Mouse (Mus musculus): Measurements from ENCODE around the gene Rab6b.

DNA sequence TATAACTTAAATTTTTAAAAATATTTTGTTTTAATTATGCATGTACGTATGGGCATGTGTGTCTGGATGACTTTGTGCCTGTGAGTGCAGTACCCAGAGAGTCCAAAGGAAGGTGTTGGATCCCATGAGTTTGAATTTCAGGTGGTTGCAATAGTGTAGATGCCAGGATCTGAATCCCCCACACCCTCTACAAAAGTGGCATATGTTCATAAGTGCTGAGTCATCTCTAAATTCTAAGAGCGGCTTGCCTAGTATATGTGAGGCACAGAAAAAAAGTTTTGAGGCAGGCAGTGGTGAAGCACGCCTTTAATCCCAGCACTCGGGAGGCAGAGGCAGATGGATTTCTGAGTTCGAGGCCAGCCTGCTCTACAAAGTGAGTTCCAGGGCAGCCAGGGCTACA, 94.2 kb downstream of the Rab6b start:
- TF ChIP-seq EP300 (IDR thresholded peaks at IDR 0.05; ENCODE audit: low read length), result no peak
- no peak for TF ChIP-seq POLR2A (IDR thresholded peaks at IDR 0.05; ENCODE audit: low read depth, low read length)
- TF ChIP-seq MAFK (IDR thresholded peaks at IDR 0.05; ENCODE audit: insufficient replicate concordance, low read length), result peak; percentile 57; the same call in 1 of the 2 replicates
- TF ChIP-seq MXI1 (IDR thresholded peaks at IDR 0.05; ENCODE audit: low read depth, low read length), result no peak
- no peak for TF ChIP-seq UBTF (IDR thresholded peaks at IDR 0.05; ENCODE audit: low read depth, low read length)
- TF ChIP-seq POLR2AphosphoS2 (IDR thresholded peaks at IDR 0.05; ENCODE audit: low read depth, low read length), result no peak
- TF ChIP-seq USF2 (conservative IDR thresholded peaks at IDR 0.05; ENCODE audit: low read depth, low read length), result no peak
- no peak for TF ChIP-seq KAT2A (IDR thresholded peaks at IDR 0.05; ENCODE audit: insufficient replicate concordance, low read length)
- no peak for TF ChIP-seq ZC3H11A (IDR thresholded peaks at IDR 0.05; ENCODE audit: low read depth, low read length)
- TF ChIP-seq CHD1 (IDR thresholded peaks at IDR 0.05; ENCODE audit: low read depth, low read length), result no peak
- no peak for TF ChIP-seq JUND (conservative IDR thresholded peaks at IDR 0.05; ENCODE audit: low read depth, low read length)
- TF ChIP-seq CTCF (conservative IDR thresholded peaks at IDR 0.05 in 1 of 2, IDR thresholded peaks at IDR 0.05 in 1 of 2; ENCODE audit: low read depth in 2 of 2, low read length in 2 of 2), result no peak
- no peak for TF ChIP-seq ZNF384 (IDR thresholded peaks at IDR 0.05; ENCODE audit: low read depth, low read length)

All from CH12.LX (cell line).